Mouse (Mus musculus) C2C12 (cell line): ENCODE measurements around the gene Phf24. TPM values are rescaled to one million over a fixed set of nuclear protein-coding genes. Genes with fewer than 3 reads are reported as not detected.

ENCODE experiments used
- H3K27me3 ChIP-seq: one replicate; pipeline ENCODE4 v1.6.1; 2011; ENCODE audit not compliant: control insufficient read depth, insufficient read depth, insufficient read length
- H3K36me3 ChIP-seq: one replicate; pipeline ENCODE4 v1.6.1; 2011; ENCODE audit not compliant: control insufficient read depth, insufficient read depth
- H3K4me3 ChIP-seq: one replicate; pipeline ENCODE4 v1.5.1; 2011; ENCODE audit warnings: mild to moderate bottlenecking, control low read depth; ENCODE audit not compliant: poor library complexity, insufficient read depth, severe bottlenecking
- H3K79me2 ChIP-seq: one replicate; pipeline ENCODE4 v1.6.1; 2011; ENCODE audit not compliant: control insufficient read depth, insufficient read depth
- H3K79me3 ChIP-seq: one replicate; pipeline ENCODE4 v1.6.1; 2011; ENCODE audit warnings: low read depth, control low read depth
- H3ac ChIP-seq: one replicate; pipeline ENCODE3; 2011; ENCODE audit warnings: low read depth; ENCODE audit not compliant: control insufficient read depth, insufficient read length
- CEBPB ChIP-seq: IDR thresholded peaks from one replicate; pipeline ENCODE4 v1.6.1; 2011; ENCODE audit warnings: low read depth, mild to moderate bottlenecking, control low read depth, moderate library complexity
- CTCF ChIP-seq: IDR thresholded peaks from one replicate; pipeline ENCODE4 v1.5.1; 2011; ENCODE audit not compliant: control insufficient read depth, insufficient read depth, insufficient read length
- FOSL1 ChIP-seq: IDR thresholded peaks from one replicate; pipeline ENCODE4 v1.8.0; 2011; ENCODE audit warnings: mild to moderate bottlenecking, low read length; ENCODE audit not compliant: poor library complexity, insufficient read depth, severe bottlenecking
- MAX ChIP-seq: IDR thresholded peaks from one replicate; pipeline ENCODE4 v1.6.1; 2011; ENCODE audit warnings: mild to moderate bottlenecking, control low read depth
- MYOD1 ChIP-seq: IDR thresholded peaks from one replicate; pipeline ENCODE4 v1.6.1; 2011; ENCODE audit warnings: low read depth; ENCODE audit not compliant: control insufficient read depth, insufficient read length
- MYOG ChIP-seq: IDR thresholded peaks from one replicate; pipeline ENCODE4 v1.6.1; 2011; ENCODE audit not compliant: control insufficient read depth, insufficient read length; ENCODE audit errors: extremely low read depth
- USF1 ChIP-seq: IDR thresholded peaks from one replicate; pipeline ENCODE4 v1.6.1; 2011; ENCODE audit warnings: low read depth, mild to moderate bottlenecking, control low read depth, moderate library complexity
- polyA plus RNA-seq: library from polyadenylated mRNA; unstranded; fragments of >200 nt; fragmentation: generic; extraction: Trizol; gene quantifications from one replicate; pipeline ENCODE4 v1.2.1, GENCODE M21; 2012; ENCODE audit warnings: missing spikeins

The Phf24 gene
- polyA plus RNA-seq, 1 experiment, result not detected

GRCm38 (mm10) chr4:42872746-42873435 lies 43.6 kb upstream of the Phf24 start:
- H3K79me2 ChIP-seq, result no peaks in the 10 kb centered on the region
- no peaks in the 10 kb centered on the region for H3K36me3 ChIP-seq
- TF ChIP-seq FOSL1 (no peak), MAX (no peak), MYOD1 (no peak), USF1 (no peak), MYOG (no peak), CTCF (no peak), CEBPB (no peak)
- H3K79me3 ChIP-seq, result no peaks in the 10 kb centered on the region
- H3ac ChIP-seq, result no peak overlapping the region
- peaks cover 41% of the 10 kb centered on the region for H3K27me3 ChIP-seq
- no peak overlapping the region for H3K4me3 ChIP-seq

- H3K36me3 ChIP-seq, result no peaks in the 10 kb centered on the region
- no peaks in the 10 kb centered on the region for H3K79me2 ChIP-seq
- H3K27me3 ChIP-seq, result peaks cover 44% of the 10 kb centered on the region
- no peak within 1 kb of the TSS for H3ac ChIP-seq
- TF ChIP-seq CEBPB (no peak), CTCF (no peak), USF1 (no peak), MYOG (no peak), MYOD1 (no peak), MAX (no peak), FOSL1 (no peak)
- H3K79me3 ChIP-seq, result no peaks in the 10 kb centered on the region
- H3K4me3 ChIP-seq, result no peak within 1 kb of the TSS
These were observed 42.3 kb upstream of the Phf24 start, which contains the start of gene Fam205c for GRCm38 (mm10) chr4:42874134-42874533. Gene Fam205c (minus strand): TSS chr4:42874234.

GRCm38 (mm10) chr4:42876586-42877291 lies 39.7 kb upstream of the Phf24 start:
- peaks cover 40% of the 10 kb centered on the region for H3K27me3 ChIP-seq
- no peak overlapping the region for H3ac ChIP-seq
- no peak overlapping the region for H3K4me3 ChIP-seq
- TF ChIP-seq MYOG (no peak), FOSL1 (no peak), CTCF (no peak), MAX (no peak), USF1 (no peak), MYOD1 (no peak), CEBPB (no peak)
- no peaks in the 10 kb centered on the region for H3K36me3 ChIP-seq
- H3K79me2 ChIP-seq, result no peaks in the 10 kb centered on the region
- H3K79me3 ChIP-seq, result no peaks in the 10 kb centered on the region

- Histone ChIP-seq H3K36me3 (no peaks in the 10 kb centered on the region), H3K79me3 (no peaks in the 10 kb centered on the region), H3K4me3 (no peak overlapping the region), H3K79me2 (no peaks in the 10 kb centered on the region), H3ac (no peak overlapping the region), H3K27me3 (peaks cover 33% of the 10 kb centered on the region)
- TF ChIP-seq MAX (no peak), MYOG (no peak), MYOD1 (no peak), FOSL1 (no peak)
These were observed 38.8 kb upstream of the Phf24 start for GRCm38 (mm10) chr4:42877657-42878056.

- Histone ChIP-seq H3ac (no peak overlapping the region), H3K36me3 (no peaks in the 10 kb centered on the region), H3K79me3 (no peaks in the 10 kb centered on the region), H3K4me3 (no peak overlapping the region), H3K27me3 (peaks cover 25% of the 10 kb centered on the region), H3K79me2 (no peaks in the 10 kb centered on the region)
- no peak for TF ChIP-seq USF1
These were observed 36.4 kb upstream of the Phf24 start for GRCm38 (mm10) chr4:42879829-42880676.
